Comparison of ENCODE assay signal across 22 mouse cellular contexts in the genomic region with DNA sequence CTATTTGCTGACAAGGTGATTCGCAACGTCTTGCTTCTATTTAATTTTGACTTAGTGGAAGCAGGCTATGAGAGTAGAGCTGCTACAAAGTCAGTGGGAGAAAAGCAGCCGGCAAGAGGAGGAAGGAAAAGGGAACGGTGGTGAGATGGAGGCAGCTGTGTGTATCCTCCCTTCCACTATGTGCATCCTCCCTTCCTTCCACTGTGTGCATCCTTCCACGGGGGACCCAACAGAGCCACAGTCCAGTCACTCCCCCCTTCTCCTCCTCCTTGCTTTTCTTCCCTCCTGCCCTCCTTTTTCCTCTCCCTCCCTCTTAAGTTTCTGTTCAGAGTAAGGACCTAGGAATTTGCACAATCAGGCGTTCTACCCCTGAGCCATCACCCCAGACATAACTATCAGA. TPM values are rescaled to one million over a fixed set of nuclear protein-coding genes. Genes with fewer than 3 reads are reported as not detected.
DNase-seq lines count a peak whose midpoint lies in the region; ATAC-seq and TF ChIP-seq lines count a peak whose summit lies in the region.
"Had no signal": no experiment of that assay in that cellular context is flagged by ENCODE, and none has a peak within 500 bp of the region (broad histone marks: within the 10 kb centered on the region; RNA-seq: fewer than 3 reads in every experiment).

No protein-coding gene starts in this region.

- H3K36me3 ChIP-seq in embryonic facial prominence, embryonic 15.5 days = no peaks in the 10 kb centered on the region
- no peaks in the 10 kb centered on the region for H3K36me3 ChIP-seq in embryonic facial prominence, embryonic 10.5 days (replicated peaks)
- no peaks in the 10 kb centered on the region for H3K36me3 ChIP-seq in heart, embryonic 13.5 days
- H3K36me3 ChIP-seq in heart, embryonic 10.5 days = no peaks in the 10 kb centered on the region
- no peaks in the 10 kb centered on the region for H3K36me3 ChIP-seq in kidney, postnatal 0 days (ENCODE audit: insufficient read depth, low read length)
- no peaks in the 10 kb centered on the region for H3K36me3 ChIP-seq in kidney, embryonic 14.5 days (ENCODE audit: control insufficient read depth, insufficient read depth, low read length)
- H3K36me3 ChIP-seq: embryonic facial prominence, embryonic 12.5 days; G1E; hindbrain, embryonic 10.5 days; intestine, embryonic 15.5 days had no signal

- WGBS in embryonic facial prominence, embryonic 15.5 days = 46% methylated on average over 6 of the region's 6 CpGs
- 77% methylated on average over 6 of the region's 6 CpGs for WGBS in embryonic facial prominence, embryonic 10.5 days
- 62% methylated on average over 6 of the region's 6 CpGs for WGBS in heart, embryonic 13.5 days
- WGBS in heart, embryonic 10.5 days = 70% methylated on average over 6 of the region's 6 CpGs
- 41% methylated on average over 6 of the region's 6 CpGs for WGBS in kidney, postnatal 0 days
- WGBS in kidney, embryonic 14.5 days = 52% methylated on average over 6 of the region's 6 CpGs

- peaks cover 68% of the 10 kb centered on the region for H3K4me1 ChIP-seq in embryonic facial prominence, embryonic 15.5 days
- H3K4me1 ChIP-seq in embryonic facial prominence, embryonic 10.5 days = peaks cover 50% of the 10 kb centered on the region
- peaks cover 76% of the 10 kb centered on the region for H3K4me1 ChIP-seq in heart, embryonic 13.5 days
- peaks cover 45% of the 10 kb centered on the region for H3K4me1 ChIP-seq in heart, embryonic 10.5 days
- H3K4me1 ChIP-seq in kidney, postnatal 0 days (replicated peaks; ENCODE audit: insufficient read depth, low read length) = peaks cover 31% of the 10 kb centered on the region
- H3K4me1 ChIP-seq in kidney, embryonic 14.5 days (ENCODE audit: control insufficient read depth, insufficient read depth, low read length) = peaks cover 22% of the 10 kb centered on the region
- peaks cover 30% of the 10 kb centered on the region for H3K4me1 ChIP-seq in bone marrow macrophage, adult 2 months (ENCODE audit: control insufficient read depth, insufficient read depth, low read length)

- H3K9me3 ChIP-seq in embryonic facial prominence, embryonic 15.5 days (replicated peaks) = no peaks in the 10 kb centered on the region
- no peaks in the 10 kb centered on the region for H3K9me3 ChIP-seq in embryonic facial prominence, embryonic 10.5 days
- H3K9me3 ChIP-seq in heart, embryonic 13.5 days = no peaks in the 10 kb centered on the region
- no peaks in the 10 kb centered on the region for H3K9me3 ChIP-seq in heart, embryonic 10.5 days
- no peaks in the 10 kb centered on the region for H3K9me3 ChIP-seq in kidney, postnatal 0 days (replicated peaks; ENCODE audit: low read length)
- H3K9me3 ChIP-seq in kidney, embryonic 14.5 days (ENCODE audit: control insufficient read depth, low read length) = no peaks in the 10 kb centered on the region
- H3K9me3 ChIP-seq: embryonic facial prominence, embryonic 12.5 days; forebrain, embryonic 13.5 days; hindbrain, embryonic 10.5 days; intestine, embryonic 15.5 days had no signal

- no peak for TF ChIP-seq POLR2A in bone marrow macrophage, adult 2 months (IDR thresholded peaks at IDR 0.05; ENCODE audit: borderline replicate concordance, low read depth, low read length)

- TF ChIP-seq CTCF in kidney, postnatal 0 days (IDR thresholded peaks at IDR 0.05; ENCODE audit: low read depth) = no peak
- TF ChIP-seq CTCF in bone marrow macrophage, adult 2 months (IDR thresholded peaks at IDR 0.05; ENCODE audit: low read depth, low read length) = no peak

- ATAC-seq in embryonic facial prominence, embryonic 15.5 days (ENCODE audit: insufficient number of reproducible peaks, low FRiP score, low TSS enrichment, low read depth) = no peak
- no peak for ATAC-seq in heart, embryonic 13.5 days (ENCODE audit: extremely low read depth, insufficient number of reproducible peaks, low FRiP score, low TSS enrichment)
- ATAC-seq in kidney, postnatal 0 days (replicated peaks; ENCODE audit: low FRiP score, low read depth) = no peak
- ATAC-seq in kidney, embryonic 14.5 days (ENCODE audit: low FRiP score, low TSS enrichment) = no peak
- ATAC-seq: CD4-positive, CD25-positive, alpha-beta regulatory T cell, adult 4 months; forebrain, embryonic 13.5 days; intestine, embryonic 15.5 days had no signal

- H3K27ac ChIP-seq in embryonic facial prominence, embryonic 15.5 days (replicated peaks) = 0 out of 2 replicates have a peak overlapping the region, but pooled peaks have one; percentile 58
- no peak overlapping the region for H3K27ac ChIP-seq in embryonic facial prominence, embryonic 10.5 days (replicated peaks)
- H3K27ac ChIP-seq in heart, embryonic 13.5 days (replicated peaks) = peak overlapping the region; percentile 33; the same call in 1 of the 2 replicates
- no peak overlapping the region for H3K27ac ChIP-seq in heart, embryonic 10.5 days
- no peak overlapping the region for H3K27ac ChIP-seq in kidney, postnatal 0 days
- H3K27ac ChIP-seq in kidney, embryonic 14.5 days (ENCODE audit: low read depth, low read length) = no peak overlapping the region
- H3K27ac ChIP-seq in bone marrow macrophage, adult 2 months (ENCODE audit: insufficient read depth, low read depth, low read length) = 0 out of 2 replicates have a peak overlapping the region, but pooled peaks have one; percentile 5
- H3K27ac ChIP-seq: forebrain, embryonic 13.5 days; gastrocnemius, adult 2 months; hindbrain, embryonic 10.5 days; hindbrain, embryonic 14.5 days; intestine, embryonic 15.5 days had no signal

- H3K9ac ChIP-seq in embryonic facial prominence, embryonic 15.5 days = no peak overlapping the region
- no peak overlapping the region for H3K9ac ChIP-seq in heart, embryonic 13.5 days
- H3K9ac ChIP-seq in kidney, postnatal 0 days (ENCODE audit: low read depth, low read length) = no peak overlapping the region
- no peak overlapping the region for H3K9ac ChIP-seq in kidney, embryonic 14.5 days (ENCODE audit: low read depth, low read length)
- H3K9ac ChIP-seq: embryonic facial prominence, embryonic 12.5 days; forebrain, embryonic 13.5 days; hindbrain, embryonic 14.5 days; intestine, embryonic 15.5 days had no signal

- DNase-seq in embryonic facial prominence, embryonic 10.5 days (ENCODE audit: low spot score) = no peak
- DNase-seq in heart, embryonic 10.5 days (ENCODE audit: low spot score) = no peak
- peak; percentile 57 for DNase-seq in kidney, postnatal 0 days (ENCODE audit: low spot score)
- DNase-seq: adrenal gland, adult 8-10 months; adrenal gland, postnatal 36 days; B cell, adult 2 months; cerebellum, adult 11 months; cerebellum, adult 8-10 months; embryo, embryonic 11 days; gastrocnemius, postnatal 25 days had no signal

- H3K4me3 ChIP-seq in embryonic facial prominence, embryonic 15.5 days (replicated peaks) = no peak overlapping the region
- H3K4me3 ChIP-seq in embryonic facial prominence, embryonic 10.5 days = no peak overlapping the region
- H3K4me3 ChIP-seq in heart, embryonic 13.5 days = no peak overlapping the region
- H3K4me3 ChIP-seq in heart, embryonic 10.5 days = no peak overlapping the region
- H3K4me3 ChIP-seq in kidney, postnatal 0 days (replicated peaks; ENCODE audit: low read depth, low read length) = no peak overlapping the region
- H3K4me3 ChIP-seq in kidney, embryonic 14.5 days (ENCODE audit: low read length) = no peak overlapping the region
- peak overlapping the region; percentile 4; the same call in 1 of the 2 replicates for H3K4me3 ChIP-seq in bone marrow macrophage, adult 2 months (ENCODE audit: insufficient read depth, low read length)
- H3K4me3 ChIP-seq: embryonic facial prominence, embryonic 12.5 days; forebrain, embryonic 13.5 days; gastrocnemius, adult 2 months; hindbrain, embryonic 10.5 days; intestine, embryonic 15.5 days had no signal

- no peak overlapping the region for H3K4me2 ChIP-seq in embryonic facial prominence, embryonic 15.5 days (replicated peaks)
- H3K4me2 ChIP-seq in heart, embryonic 13.5 days = no peak overlapping the region
- no peak overlapping the region for H3K4me2 ChIP-seq in kidney, postnatal 0 days (ENCODE audit: low read length)
- H3K4me2 ChIP-seq in kidney, embryonic 14.5 days (replicated peaks; ENCODE audit: low read depth, low read length) = no peak overlapping the region
- H3K4me2 ChIP-seq: embryonic facial prominence, embryonic 12.5 days; forebrain, embryonic 13.5 days; hindbrain, embryonic 14.5 days; intestine, embryonic 15.5 days had no signal

- no peaks in the 10 kb centered on the region for H3K27me3 ChIP-seq in embryonic facial prominence, embryonic 15.5 days
- no peaks in the 10 kb centered on the region for H3K27me3 ChIP-seq in embryonic facial prominence, embryonic 10.5 days (replicated peaks; ENCODE audit: low read depth, poor library complexity, severe bottlenecking)
- no peaks in the 10 kb centered on the region for H3K27me3 ChIP-seq in heart, embryonic 13.5 days (replicated peaks)
- no peaks in the 10 kb centered on the region for H3K27me3 ChIP-seq in heart, embryonic 10.5 days (ENCODE audit: insufficient read depth, poor library complexity, severe bottlenecking)
- no peaks in the 10 kb centered on the region for H3K27me3 ChIP-seq in kidney, postnatal 0 days (ENCODE audit: insufficient read depth, low read length)
- no peaks in the 10 kb centered on the region for H3K27me3 ChIP-seq in kidney, embryonic 14.5 days (ENCODE audit: control insufficient read depth, insufficient read depth, low read length)
- H3K27me3 ChIP-seq: embryonic facial prominence, embryonic 12.5 days; forebrain, embryonic 13.5 days; intestine, embryonic 15.5 days had no signal

RNA-seq across cellular contexts. Expression of a gene that starts 21.7 kb away (rescaled TPM):
- 23.6 and 23.9 TPM in 2 replicates for polyA plus RNA-seq in embryonic facial prominence, embryonic 15.5 days (2015; fragmentation: Nextera tagmentation; extraction: Ambion mirVana)
- 19.4 and 22.3 TPM in 2 replicates for polyA plus RNA-seq in embryonic facial prominence, embryonic 10.5 days (2016; fragmentation: Nextera tagmentation; extraction: Ambion mirVana)
- polyA plus RNA-seq in heart, embryonic 13.5 days (2015; fragmentation: Nextera tagmentation; extraction: Ambion mirVana) = 15.1 and 17.0 TPM in 2 replicates
- polyA plus RNA-seq in heart, embryonic 10.5 days (2016; fragmentation: Nextera tagmentation; extraction: Ambion mirVana) = 13.5 and 17.6 TPM in 2 replicates
- polyA plus RNA-seq in kidney, postnatal 0 days (2015; fragmentation: Nextera tagmentation; extraction: Ambion mirVana) = 27.5 and 29.9 TPM in 2 replicates
- 21.4 and 36.5 TPM in 2 replicates for polyA plus RNA-seq in kidney, embryonic 14.5 days (2014; fragmentation: Nextera tagmentation; extraction: Ambion mirVana)
- polyA plus RNA-seq in bone marrow macrophage, adult 2 months (2012; ENCODE audit: insufficient read depth, insufficient read length, missing spikeins) = 30.9 and 31.0 TPM in 2 replicates
- polyA plus RNA-seq: G1E had no signal

Comparison
In these comparisons a context has a peak if more than half of its experiments do, and no peak if none do; other contexts are left out.
1. H3K27ac ChIP-seq: peak in embryonic facial prominence, embryonic 15.5 days (single experiment), heart, embryonic 13.5 days (single experiment) and bone marrow macrophage, adult 2 months (single experiment); none in embryonic facial prominence, embryonic 10.5 days (single experiment), heart, embryonic 10.5 days (single experiment), kidney, postnatal 0 days (single experiment) and kidney, embryonic 14.5 days (single experiment).